Mouse (Mus musculus) bone marrow, adult 2 months (tissue): Measurements from ENCODE around the gene Cabp2.

Experiments used
- CTCF ChIP-seq: fragments of 200-500 bp; IDR thresholded peaks from 2 replicates; pipeline ENCODE4 v1.5.1; 2011; ENCODE audit warnings: low read length, control low read depth; ENCODE audit not compliant: control insufficient read depth, insufficient read depth
- POLR2A ChIP-seq: fragments of 200-500 bp; IDR thresholded peaks from 2 replicates; pipeline ENCODE4 v1.6.1; 2011; ENCODE audit warnings: low read depth, mild to moderate bottlenecking, control low read depth, low read length, borderline replicate concordance; ENCODE audit not compliant: control insufficient read depth

DNA sequence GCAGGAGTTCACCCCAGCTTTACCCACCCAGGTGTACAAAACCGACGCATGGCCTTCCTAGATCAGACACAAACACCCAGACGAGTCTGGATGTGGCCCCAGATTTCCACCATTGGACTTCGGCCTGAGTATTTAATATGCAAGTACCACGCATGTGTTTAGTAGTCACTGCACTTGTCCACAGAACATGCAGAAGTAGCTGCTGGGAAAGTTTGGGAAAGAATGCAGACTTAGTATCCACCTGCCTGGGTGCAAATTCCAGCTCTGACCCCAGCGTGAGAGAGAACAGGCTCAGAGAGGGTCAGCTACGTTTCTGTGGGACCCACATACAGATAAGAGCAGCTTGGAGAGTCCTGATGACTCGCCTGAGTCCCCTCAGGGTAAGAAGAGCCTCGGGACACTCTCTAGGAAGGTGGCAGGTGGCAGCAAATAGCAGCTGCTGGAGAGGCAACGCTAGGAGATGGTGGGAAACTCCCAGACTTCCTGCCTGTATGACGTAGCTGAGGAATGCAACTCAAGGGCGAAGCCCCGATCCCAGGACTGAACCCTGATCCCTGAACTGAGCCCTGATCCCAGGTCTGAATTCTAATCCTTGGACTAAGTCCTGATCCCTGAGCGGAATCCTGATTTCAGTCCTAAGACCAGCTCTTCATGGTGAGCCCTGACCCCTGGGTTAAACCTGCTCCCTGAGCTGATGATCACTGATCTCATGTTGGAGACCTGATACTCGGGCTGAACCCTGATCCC is 25.3 kb upstream of the Cabp2 start:
- no peak for TF ChIP-seq CTCF
- TF ChIP-seq POLR2A, result no peak
